Mouse (Mus musculus) cerebellum, adult 2 months (tissue): ENCODE results near the gene Rbms1.

Experiments used
- CTCF ChIP-seq: fragments of 200-500 bp; IDR thresholded peaks from 2 replicates; pipeline ENCODE4 v1.5.1; 2011; ENCODE audit warnings: low read depth, mild to moderate bottlenecking, control low read depth, low read length, moderate library complexity, borderline replicate concordance; ENCODE audit not compliant: insufficient read depth
- POLR2A ChIP-seq: fragments of 200-500 bp; IDR thresholded peaks from 2 replicates; pipeline ENCODE4 v1.6.1; 2011; ENCODE audit warnings: low read length, control low read depth, borderline replicate concordance; ENCODE audit not compliant: insufficient read depth

- TF ChIP-seq POLR2A (no peak), CTCF (no peak)
These were observed 176.7 kb downstream of the Rbms1 start for GRCm38 (mm10) chr2:60786289-60786688.
